Mouse (Mus musculus): ENCODE measurements at regions not wholly inside any gene's neighbourhood (a gene's known extent, or its start where the extent isn't known, plus 50 kb on each side); places are given as distances from the start of the nearest gene placed in this dataset.

DNA sequence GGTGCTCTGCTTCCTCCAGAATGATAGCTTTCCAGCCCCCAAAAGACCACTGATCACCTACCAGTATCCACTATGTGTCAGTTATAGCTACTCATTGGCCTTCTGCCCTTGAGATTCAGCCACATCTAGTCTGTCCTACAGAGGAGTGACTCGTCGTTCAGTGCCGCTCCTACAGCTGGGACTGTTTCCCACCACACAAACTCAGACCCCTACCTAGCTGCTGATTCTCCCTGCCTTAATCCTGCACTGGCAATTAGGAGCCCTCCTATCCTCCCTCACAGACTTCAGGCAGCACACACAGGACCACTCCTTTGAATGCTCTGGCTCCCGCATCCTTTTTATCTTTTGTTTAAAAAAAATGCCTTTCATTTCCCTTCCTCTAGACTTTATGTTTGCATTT lies 275.9 kb downstream of the Klf6 start:
- 33% methylated on average over 4 of the region's 4 CpGs for WGBS (ENCODE audit: insufficient replicate concordance)
- Histone ChIP-seq H3K9me3 (replicated peaks; ENCODE audit: control insufficient read depth, low read length) (no peaks in the 10 kb centered on the region), H3K9ac (ENCODE audit: low read depth, low read length) (no peak overlapping the region), H3K4me1 (ENCODE audit: control insufficient read depth, insufficient read depth, low read length) (no peaks in the 10 kb centered on the region), H3K36me3 (ENCODE audit: control insufficient read depth, insufficient read depth, low read length) (no peaks in the 10 kb centered on the region), H3K4me3 (ENCODE audit: low read depth, low read length) (no peak overlapping the region), H3K27me3 (ENCODE audit: control insufficient read depth, insufficient read depth, low read length) (no peaks in the 10 kb centered on the region), H3K4me2 (no peak overlapping the region), H3K27ac (ENCODE audit: low read depth, low read length) (no peak overlapping the region)
- ATAC-seq (replicated peaks; ENCODE audit: insufficient number of reproducible peaks, low FRiP score, low TSS enrichment) = no peak

DNA sequence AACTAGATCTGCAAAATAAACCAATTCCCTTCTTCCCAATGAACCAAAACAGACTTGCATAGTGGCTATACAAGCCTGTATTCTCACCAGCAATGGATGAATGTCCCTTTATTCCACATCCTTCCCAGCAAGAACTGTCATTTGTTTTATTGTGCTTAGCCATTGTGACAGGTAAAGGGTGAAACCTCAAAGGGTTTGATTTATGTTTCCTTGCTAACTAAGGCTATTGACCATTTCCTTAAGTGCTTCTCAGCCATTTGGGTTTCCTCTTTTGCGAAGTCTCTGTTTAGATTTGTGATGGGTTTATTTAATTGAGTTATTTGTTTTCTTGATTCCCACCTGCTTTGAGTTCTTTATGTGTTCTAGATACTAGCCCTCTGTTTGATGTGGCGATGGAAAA lies 281.5 kb downstream of the Klf6 start:
- H3K27me3 ChIP-seq (ENCODE audit: control insufficient read depth, insufficient read depth, low read length) = no peaks in the 10 kb centered on the region
- no peak overlapping the region for H3K27ac ChIP-seq (ENCODE audit: low read depth, low read length)
- no peaks in the 10 kb centered on the region for H3K36me3 ChIP-seq (ENCODE audit: control insufficient read depth, insufficient read depth, low read length)
- H3K9me3 ChIP-seq (replicated peaks; ENCODE audit: control insufficient read depth, low read length) = no peaks in the 10 kb centered on the region
- no peaks in the 10 kb centered on the region for H3K4me1 ChIP-seq (ENCODE audit: control insufficient read depth, insufficient read depth, low read length)
- H3K4me3 ChIP-seq (ENCODE audit: low read depth, low read length) = no peak overlapping the region
- no peak overlapping the region for H3K9ac ChIP-seq (ENCODE audit: low read depth, low read length)
- 83% methylated on average over 2 of the region's 2 CpGs for WGBS (ENCODE audit: insufficient replicate concordance)
- H3K4me2 ChIP-seq = no peak overlapping the region
- no peak for ATAC-seq (replicated peaks; ENCODE audit: insufficient number of reproducible peaks, low FRiP score, low TSS enrichment)

DNA sequence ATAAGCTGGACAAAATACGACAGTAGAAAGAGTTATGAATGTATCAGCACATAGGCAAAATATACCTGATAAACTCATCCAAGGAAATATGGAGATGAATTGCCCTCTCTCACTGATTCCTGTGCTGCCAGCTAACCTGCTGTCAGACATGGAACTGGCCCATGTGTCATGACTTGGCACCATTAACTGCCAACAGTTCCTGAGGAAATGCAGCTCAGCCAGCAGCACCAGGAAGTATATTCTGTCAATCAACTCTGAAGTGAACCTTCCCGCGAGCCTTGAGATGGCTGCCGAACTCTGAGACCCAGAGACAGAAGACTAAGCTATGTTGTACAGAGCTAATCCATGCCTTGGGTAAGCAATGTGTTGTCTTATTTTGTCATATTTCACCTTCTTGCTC lies 292.4 kb downstream of the Klf6 start:
- no peak overlapping the region for H3K4me2 ChIP-seq
- H3K27ac ChIP-seq (ENCODE audit: low read depth, low read length) = no peak overlapping the region
- no peaks in the 10 kb centered on the region for H3K9me3 ChIP-seq (replicated peaks; ENCODE audit: control insufficient read depth, low read length)
- H3K9ac ChIP-seq (ENCODE audit: low read depth, low read length) = no peak overlapping the region
- no peaks in the 10 kb centered on the region for H3K4me1 ChIP-seq (ENCODE audit: control insufficient read depth, insufficient read depth, low read length)
- H3K36me3 ChIP-seq (ENCODE audit: control insufficient read depth, insufficient read depth, low read length) = no peaks in the 10 kb centered on the region
- ATAC-seq (replicated peaks; ENCODE audit: insufficient number of reproducible peaks, low FRiP score, low TSS enrichment) = no peak
- WGBS (ENCODE audit: insufficient replicate concordance) = 82% methylated on average over 4 of the region's 4 CpGs
- H3K27me3 ChIP-seq (ENCODE audit: control insufficient read depth, insufficient read depth, low read length) = no peaks in the 10 kb centered on the region
- no peak overlapping the region for H3K4me3 ChIP-seq (ENCODE audit: low read depth, low read length)

GRCm38 (mm10) chr13:6156191-6156590 lies 294.9 kb downstream of the Klf6 start:
- Histone ChIP-seq H3K4me2 (no peak overlapping the region), H3K36me3 (ENCODE audit: control insufficient read depth, insufficient read depth, low read length) (no peaks in the 10 kb centered on the region), H3K9ac (ENCODE audit: low read depth, low read length) (no peak overlapping the region), H3K27ac (ENCODE audit: low read depth, low read length) (no peak overlapping the region), H3K4me1 (ENCODE audit: control insufficient read depth, insufficient read depth, low read length) (no peaks in the 10 kb centered on the region), H3K4me3 (ENCODE audit: low read depth, low read length) (no peak overlapping the region), H3K9me3 (replicated peaks; ENCODE audit: control insufficient read depth, low read length) (no peaks in the 10 kb centered on the region), H3K27me3 (ENCODE audit: control insufficient read depth, insufficient read depth, low read length) (no peaks in the 10 kb centered on the region)
- 74% methylated on average over 4 of the region's 4 CpGs for WGBS (ENCODE audit: insufficient replicate concordance)
- no peak for ATAC-seq (replicated peaks; ENCODE audit: insufficient number of reproducible peaks, low FRiP score, low TSS enrichment)

- Histone ChIP-seq H3K4me3 (ENCODE audit: low read depth, low read length) (no peak overlapping the region), H3K27ac (ENCODE audit: low read depth, low read length) (no peak overlapping the region), H3K27me3 (ENCODE audit: control insufficient read depth, insufficient read depth, low read length) (no peaks in the 10 kb centered on the region), H3K4me2 (no peak overlapping the region), H3K9me3 (replicated peaks; ENCODE audit: control insufficient read depth, low read length) (no peaks in the 10 kb centered on the region), H3K4me1 (ENCODE audit: control insufficient read depth, insufficient read depth, low read length) (no peaks in the 10 kb centered on the region), H3K9ac (ENCODE audit: low read depth, low read length) (no peak overlapping the region), H3K36me3 (ENCODE audit: control insufficient read depth, insufficient read depth, low read length) (no peaks in the 10 kb centered on the region)
- no peak for ATAC-seq (replicated peaks; ENCODE audit: insufficient number of reproducible peaks, low FRiP score, low TSS enrichment)
- 73% methylated on average over 3 of the region's 3 CpGs for WGBS (ENCODE audit: insufficient replicate concordance)
Observed at GRCm38 (mm10) chr13:6157029-6157428, 295.7 kb downstream of the Klf6 start.

DNA sequence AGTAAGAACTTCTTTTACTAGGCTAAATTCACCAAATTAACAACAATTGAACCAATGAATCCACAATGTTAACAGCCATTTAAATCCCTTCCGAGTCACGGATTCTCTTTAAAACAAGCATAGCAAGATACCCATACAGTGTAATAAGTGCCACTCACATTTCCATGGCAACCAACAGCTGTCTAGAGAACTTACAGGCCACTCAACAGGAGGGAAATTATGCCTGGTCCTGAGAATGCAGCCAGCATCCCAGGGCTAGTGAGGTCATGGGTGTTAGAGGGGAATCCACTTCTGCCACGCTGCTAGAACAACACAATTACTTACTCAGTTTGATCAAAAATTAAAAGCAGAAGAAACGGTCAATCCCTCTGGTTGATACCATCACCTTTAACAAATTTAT lies 296.7 kb downstream of the Klf6 start:
- H3K4me1 ChIP-seq (ENCODE audit: control insufficient read depth, insufficient read depth, low read length) = no peaks in the 10 kb centered on the region
- no peaks in the 10 kb centered on the region for H3K27me3 ChIP-seq (ENCODE audit: control insufficient read depth, insufficient read depth, low read length)
- no peak overlapping the region for H3K9ac ChIP-seq (ENCODE audit: low read depth, low read length)
- H3K4me3 ChIP-seq (ENCODE audit: low read depth, low read length) = no peak overlapping the region
- H3K36me3 ChIP-seq (ENCODE audit: control insufficient read depth, insufficient read depth, low read length) = no peaks in the 10 kb centered on the region
- H3K27ac ChIP-seq (ENCODE audit: low read depth, low read length) = no peak overlapping the region
- no peak for ATAC-seq (replicated peaks; ENCODE audit: insufficient number of reproducible peaks, low FRiP score, low TSS enrichment)
- no peak overlapping the region for H3K4me2 ChIP-seq
- 67% methylated on average over 4 of the region's 4 CpGs for WGBS (ENCODE audit: insufficient replicate concordance)
- H3K9me3 ChIP-seq (replicated peaks; ENCODE audit: control insufficient read depth, low read length) = no peaks in the 10 kb centered on the region

GRCm38 (mm10) chr13:6159412-6159811 lies 298.1 kb downstream of the Klf6 start:
- H3K4me3 ChIP-seq (ENCODE audit: low read depth, low read length) = no peak overlapping the region
- H3K27ac ChIP-seq (ENCODE audit: low read depth, low read length) = no peak overlapping the region
- no peaks in the 10 kb centered on the region for H3K36me3 ChIP-seq (ENCODE audit: control insufficient read depth, insufficient read depth, low read length)
- H3K9ac ChIP-seq (ENCODE audit: low read depth, low read length) = no peak overlapping the region
- no peaks in the 10 kb centered on the region for H3K4me1 ChIP-seq (ENCODE audit: control insufficient read depth, insufficient read depth, low read length)
- no peak for ATAC-seq (replicated peaks; ENCODE audit: insufficient number of reproducible peaks, low FRiP score, low TSS enrichment)
- no peaks in the 10 kb centered on the region for H3K27me3 ChIP-seq (ENCODE audit: control insufficient read depth, insufficient read depth, low read length)
- H3K9me3 ChIP-seq (replicated peaks; ENCODE audit: control insufficient read depth, low read length) = no peaks in the 10 kb centered on the region
- H3K4me2 ChIP-seq = no peak overlapping the region
- 49% methylated on average over 2 of the region's 2 CpGs for WGBS (ENCODE audit: insufficient replicate concordance)

GRCm38 (mm10) chr13:6165916-6166315 lies 304.6 kb downstream of the Klf6 start:
- no peaks in the 10 kb centered on the region for H3K36me3 ChIP-seq (ENCODE audit: control insufficient read depth, insufficient read depth, low read length)
- WGBS (ENCODE audit: insufficient replicate concordance) = 77% methylated on average over 4 of the region's 4 CpGs
- no peaks in the 10 kb centered on the region for H3K9me3 ChIP-seq (replicated peaks; ENCODE audit: control insufficient read depth, low read length)
- H3K27me3 ChIP-seq (ENCODE audit: control insufficient read depth, insufficient read depth, low read length) = no peaks in the 10 kb centered on the region
- ATAC-seq (replicated peaks; ENCODE audit: insufficient number of reproducible peaks, low FRiP score, low TSS enrichment) = no peak
- H3K27ac ChIP-seq (ENCODE audit: low read depth, low read length) = no peak overlapping the region
- H3K4me1 ChIP-seq (ENCODE audit: control insufficient read depth, insufficient read depth, low read length) = peaks cover 3% of the 10 kb centered on the region
- no peak overlapping the region for H3K9ac ChIP-seq (ENCODE audit: low read depth, low read length)
- H3K4me2 ChIP-seq = no peak overlapping the region
- H3K4me3 ChIP-seq (ENCODE audit: low read depth, low read length) = no peak overlapping the region

DNA sequence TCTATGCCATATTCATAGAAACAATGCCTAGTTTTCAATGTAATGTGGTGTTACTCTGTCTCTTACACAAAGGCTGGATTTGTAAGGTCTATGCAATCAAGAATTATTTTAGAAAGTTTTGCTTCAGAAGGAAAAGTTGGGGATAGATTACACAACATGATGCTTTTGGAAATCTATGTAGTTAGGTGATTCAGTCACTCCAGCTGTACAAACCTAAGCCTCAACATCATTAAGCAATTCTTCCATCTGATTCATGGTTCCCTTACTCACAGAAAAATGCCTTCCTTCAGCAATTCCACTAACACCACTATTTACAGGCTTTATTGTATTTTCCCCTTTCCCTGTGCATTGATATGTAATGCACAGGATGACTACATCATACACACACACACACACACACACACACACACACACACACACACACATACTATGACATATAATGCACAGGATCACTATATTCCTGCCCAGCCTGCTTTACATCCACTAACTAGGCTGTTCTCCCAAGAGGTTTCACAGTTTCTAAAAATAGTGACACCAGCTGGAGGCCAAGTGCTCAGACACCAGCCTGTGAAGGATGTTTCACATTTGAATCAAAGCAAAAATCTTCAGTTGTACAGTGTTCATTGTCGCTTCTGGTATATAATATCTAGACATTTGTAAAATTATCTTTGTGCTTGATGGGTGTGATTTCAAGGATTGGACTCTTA lies 305.9 kb downstream of the Klf6 start:
- Histone ChIP-seq H3K4me3 (ENCODE audit: low read depth, low read length) (no peak overlapping the region), H3K36me3 (ENCODE audit: control insufficient read depth, insufficient read depth, low read length) (no peaks in the 10 kb centered on the region), H3K9me3 (replicated peaks; ENCODE audit: control insufficient read depth, low read length) (no peaks in the 10 kb centered on the region), H3K27ac (ENCODE audit: low read depth, low read length) (no peak overlapping the region), H3K27me3 (ENCODE audit: control insufficient read depth, insufficient read depth, low read length) (no peaks in the 10 kb centered on the region), H3K9ac (ENCODE audit: low read depth, low read length) (no peak overlapping the region), H3K4me2 (no peak overlapping the region), H3K4me1 (ENCODE audit: control insufficient read depth, insufficient read depth, low read length) (peaks cover 3% of the 10 kb centered on the region)
- 71% methylated on average over 1 of the region's 1 CpGs for WGBS (ENCODE audit: insufficient replicate concordance)
- ATAC-seq (replicated peaks; ENCODE audit: insufficient number of reproducible peaks, low FRiP score, low TSS enrichment) = no peak
